Mouse (Mus musculus) monocyte, adult 5-6 weeks (primary cell): Measurements from ENCODE around the gene Mitd1. TPM values are rescaled to one million over a fixed set of nuclear protein-coding genes. Genes with fewer than 3 reads are reported as not detected.

ENCODE experiments used
- ATAC-seq: fragments of 153-309, 156-312 bp; replicated peaks from 2 replicates; pipeline ENCODE4 v1.8.0; 2017; ENCODE audit warnings: mild to moderate bottlenecking; ENCODE audit not compliant: low TSS enrichment, insufficient number of reproducible peaks, severe bottlenecking, poor library complexity, low FRiP score
- total RNA-seq: library from RNA; stranded (forward); fragments of 200-1000, 200-491, 200-594 nt; gene quantifications from 3 replicates; pipeline ENCODE4 v1.2.3, GENCODE M21; 2017

Gene Mitd1
- total RNA-seq, result 17.9 to 45.5 TPM (median 27.1 TPM) in 3 replicates

DNA sequence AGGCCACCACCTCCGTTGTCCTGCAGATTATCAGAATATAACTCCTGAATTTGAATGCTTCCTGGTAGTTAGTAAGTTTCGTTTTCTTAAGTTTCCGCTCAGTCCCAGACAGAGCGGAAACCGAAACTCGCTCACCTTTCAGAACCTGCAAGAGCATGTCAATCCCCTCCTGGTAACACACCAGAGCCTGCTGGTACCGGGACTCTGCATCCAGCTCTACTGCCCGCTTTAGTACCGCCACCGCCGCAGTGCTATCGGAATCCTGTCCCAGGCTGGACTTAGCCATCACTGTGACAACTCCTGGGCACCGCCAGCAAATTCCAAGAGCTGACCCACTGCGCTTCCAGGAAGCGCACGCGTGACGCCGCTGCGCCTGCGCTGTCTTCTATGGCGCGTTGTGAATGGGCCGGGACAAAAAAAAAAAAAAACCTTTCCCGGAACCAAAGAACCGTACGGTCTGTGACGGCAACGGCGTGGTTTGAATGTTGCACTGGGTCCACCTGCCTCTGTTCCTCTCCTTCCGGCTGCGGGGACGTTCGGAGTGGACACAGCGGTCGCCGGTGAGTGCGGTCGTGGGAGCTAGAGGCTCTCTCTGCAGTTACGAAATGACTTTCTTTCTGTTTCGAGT lies at the start of gene Mitd1, which contains the start of gene Mrpl30:
TSS of gene Mitd1 (minus strand) at position 387 of the 628 bp plus-strand sequence.
TSS of gene Mrpl30 (plus strand) at position 453 of the 628 bp plus-strand sequence.
- ATAC-seq, result peak; percentile 88

DNA sequence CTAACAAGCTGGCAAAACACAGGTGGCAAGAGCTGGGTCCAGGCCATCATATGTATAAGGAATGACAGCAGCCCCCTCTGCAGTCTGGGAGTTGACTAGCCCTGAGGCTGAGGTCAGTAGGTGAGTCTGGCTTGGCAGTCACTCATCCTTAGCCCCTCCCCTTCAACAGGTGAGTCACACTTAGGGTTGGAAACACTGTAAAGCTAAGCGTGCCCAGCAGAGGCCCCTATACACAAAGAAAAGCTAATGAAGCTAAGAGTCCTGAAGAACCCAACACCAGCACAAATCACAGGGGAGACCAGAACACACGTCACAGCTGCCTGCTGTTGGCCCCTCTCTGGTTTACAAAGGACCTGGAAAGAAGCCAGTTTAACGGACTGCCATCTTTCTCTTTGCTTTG lies 41.6 kb upstream of the Mitd1 start:
- no peak for ATAC-seq

DNA sequence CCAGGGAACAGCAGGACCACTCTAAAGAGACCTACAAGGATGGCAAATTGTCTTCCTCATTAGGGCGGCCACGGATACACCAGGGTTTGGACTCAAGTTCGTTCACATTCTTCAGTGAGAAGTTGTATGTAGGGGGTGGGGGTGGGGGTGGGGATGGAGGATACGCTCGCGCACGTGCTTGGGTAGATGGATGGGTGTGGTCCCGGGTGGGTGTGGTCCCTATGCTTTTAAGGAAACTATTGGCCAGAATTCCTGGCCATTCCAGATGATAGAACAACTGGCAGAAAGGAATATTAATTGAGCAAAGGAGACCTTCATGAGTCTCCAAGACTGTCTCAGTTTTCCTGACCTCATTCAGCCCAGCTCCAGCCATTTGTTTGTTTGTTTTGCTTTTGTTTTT lies 35.8 kb upstream of the Mitd1 start:
- ATAC-seq, result no peak

DNA sequence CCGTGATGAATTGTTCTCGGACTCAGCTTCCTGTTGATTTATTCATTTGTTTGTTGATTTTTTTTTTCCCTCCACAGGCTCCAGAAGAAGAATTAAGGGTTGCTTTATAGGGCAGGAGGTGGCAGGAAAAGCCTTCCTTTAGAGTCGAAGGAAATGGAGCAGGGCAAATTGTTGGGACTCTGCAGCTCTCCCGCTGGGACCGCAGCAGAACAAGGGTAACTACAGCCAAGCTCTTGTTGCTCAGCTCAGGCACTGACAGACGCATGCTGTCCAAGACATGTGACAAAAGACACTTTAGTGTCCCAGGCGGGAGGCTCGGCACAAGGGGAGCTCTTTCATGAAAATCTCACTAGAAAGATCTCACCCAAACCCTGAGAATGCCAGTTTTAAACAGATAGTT lies 32.3 kb upstream of the Mitd1 start:
- ATAC-seq, result no peak

DNA sequence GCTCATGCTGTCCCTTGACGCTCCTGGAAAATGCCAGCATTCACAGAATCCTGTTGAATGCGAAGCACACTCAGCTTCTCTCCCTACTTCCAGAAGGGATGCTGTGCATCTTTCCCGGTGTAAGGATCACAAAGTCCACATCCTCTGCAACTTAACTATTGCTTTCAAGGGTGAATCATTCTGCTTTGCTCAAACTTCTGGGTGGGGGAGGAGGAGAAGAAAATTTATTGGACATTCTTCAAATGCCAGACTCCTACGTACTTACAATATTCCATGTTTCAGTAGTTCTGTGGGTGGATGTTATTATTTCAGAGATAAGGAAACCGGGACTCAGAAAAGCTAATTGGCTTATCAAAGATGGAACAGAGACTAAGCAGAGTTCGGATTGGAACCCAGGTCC lies 27.9 kb upstream of the Mitd1 start:
- no peak for ATAC-seq

DNA sequence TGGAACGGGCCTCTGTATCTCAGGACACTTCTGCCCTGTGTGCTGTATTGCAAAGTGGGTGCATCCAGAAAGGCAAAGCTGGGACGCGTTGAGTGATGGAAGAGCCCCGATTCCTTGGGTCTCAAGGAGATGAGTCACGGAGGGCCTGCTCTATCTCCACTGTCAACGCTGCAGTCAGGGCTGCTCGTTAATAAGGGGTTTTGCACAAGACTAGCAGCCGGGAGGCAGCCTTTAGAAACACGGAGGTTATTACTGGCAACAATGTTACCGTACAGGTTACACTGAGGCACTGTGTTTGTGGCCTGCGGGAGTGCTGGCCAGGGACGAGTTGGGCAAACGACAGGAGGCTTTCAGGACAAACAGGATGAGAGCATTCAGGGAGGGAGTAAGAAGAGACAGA lies 27.5 kb upstream of the Mitd1 start:
- ATAC-seq, result no peak

DNA sequence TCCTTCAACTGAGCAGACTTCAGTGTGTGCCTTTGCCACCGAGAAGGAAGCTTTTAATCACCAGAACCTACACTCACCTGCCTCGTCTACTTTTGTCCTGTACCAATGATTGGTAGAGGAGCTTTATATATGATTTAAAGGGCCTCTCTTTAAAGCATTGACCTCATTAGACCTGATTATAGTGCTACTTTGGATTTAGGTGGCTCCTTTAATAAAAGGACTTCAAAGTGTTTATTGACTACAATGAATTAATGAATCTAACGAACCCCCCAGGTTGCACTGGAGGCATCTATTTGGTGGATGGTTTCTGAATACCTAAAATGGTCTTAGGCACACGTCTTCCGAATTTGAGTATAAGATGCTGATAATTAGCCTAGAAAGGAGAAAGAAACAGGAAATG lies 26.2 kb upstream of the Mitd1 start, which contains the start of gene Lyg2:
TSS of gene Lyg2 (minus strand) at position 101 of the 400 bp plus-strand sequence.
- no peak for ATAC-seq

DNA sequence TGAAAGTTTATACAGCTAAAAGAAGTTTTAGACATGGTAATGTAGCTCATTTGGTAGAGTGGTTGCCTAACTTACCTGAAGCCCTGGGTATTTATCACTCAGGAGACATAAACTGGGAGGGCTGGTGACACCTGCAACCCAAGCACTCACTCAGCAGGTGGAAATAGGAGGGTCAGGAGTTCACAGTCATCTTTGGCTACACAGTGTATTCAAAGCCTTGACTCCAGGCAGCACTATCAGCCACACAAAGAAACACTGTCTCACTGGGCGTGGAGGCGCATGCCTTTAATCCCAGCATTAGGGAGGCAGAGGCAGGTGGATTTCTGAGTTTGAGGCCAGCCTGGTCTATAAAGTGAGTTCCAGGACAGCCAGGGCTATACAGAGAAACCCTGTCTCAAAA lies 22.5 kb upstream of the Mitd1 start:
- no peak for ATAC-seq

DNA sequence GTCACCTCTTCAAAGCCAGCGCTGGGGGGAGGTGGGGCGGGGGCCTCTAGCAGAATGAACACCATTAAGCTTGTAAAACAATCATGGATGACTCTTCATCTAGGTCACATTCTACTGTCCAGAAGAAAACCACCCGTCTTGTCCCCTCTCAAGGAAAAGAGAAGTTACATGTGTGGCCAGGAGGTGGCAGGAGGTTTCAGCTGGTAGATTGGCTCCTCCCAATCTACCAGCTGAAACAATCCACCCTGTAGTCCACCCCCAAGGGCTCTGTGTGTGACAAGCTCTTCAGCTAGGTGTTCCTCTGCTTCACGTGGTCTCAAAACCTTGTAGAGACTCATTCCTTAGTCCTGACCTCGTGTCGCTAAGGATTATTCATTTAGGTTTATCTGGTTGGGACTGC lies 13.0 kb upstream of the Mitd1 start:
- ATAC-seq, result peak; percentile 49; the same call in 1 of the 2 replicates

DNA sequence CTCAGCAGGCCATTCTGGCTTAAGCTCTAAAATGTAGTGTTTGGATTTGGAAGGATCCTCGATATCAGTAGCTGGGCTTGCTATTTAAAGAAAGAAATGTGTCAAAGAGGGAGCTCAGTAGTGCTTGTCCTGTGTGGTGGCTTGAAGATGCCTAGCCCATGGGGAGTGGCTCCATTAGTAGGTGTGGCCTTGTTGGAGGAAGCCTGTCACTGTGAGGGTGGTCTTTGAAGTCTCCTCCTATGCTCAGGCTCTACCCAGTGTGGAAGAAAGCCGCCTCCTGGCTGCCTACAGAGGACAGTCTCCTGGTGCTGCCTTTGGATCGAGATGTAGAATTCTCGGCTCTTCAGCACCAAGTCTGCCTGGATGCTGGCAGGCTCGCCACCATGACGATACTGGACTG lies 10.1 kb upstream of the Mitd1 start:
- no peak for ATAC-seq

DNA sequence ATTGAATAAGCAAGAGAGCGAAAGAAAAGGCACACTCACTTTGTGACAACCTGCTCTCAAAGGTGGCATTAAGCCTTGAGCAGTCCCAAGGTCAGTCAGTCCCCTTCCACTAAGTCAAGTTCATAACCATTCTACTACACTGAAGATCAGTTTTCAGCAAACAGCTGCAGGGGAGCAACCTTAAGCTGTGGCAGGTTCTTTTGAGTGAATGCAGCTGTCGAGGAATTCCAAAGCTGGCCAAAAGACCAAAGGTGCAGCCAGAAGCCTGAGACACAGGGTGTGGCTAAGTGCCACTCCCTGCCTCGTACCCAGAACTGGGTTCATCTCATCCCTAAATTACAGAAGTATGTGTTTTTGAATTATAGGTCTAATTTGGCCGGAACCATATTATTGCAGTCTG lies 9.6 kb upstream of the Mitd1 start:
- no peak for ATAC-seq

DNA sequence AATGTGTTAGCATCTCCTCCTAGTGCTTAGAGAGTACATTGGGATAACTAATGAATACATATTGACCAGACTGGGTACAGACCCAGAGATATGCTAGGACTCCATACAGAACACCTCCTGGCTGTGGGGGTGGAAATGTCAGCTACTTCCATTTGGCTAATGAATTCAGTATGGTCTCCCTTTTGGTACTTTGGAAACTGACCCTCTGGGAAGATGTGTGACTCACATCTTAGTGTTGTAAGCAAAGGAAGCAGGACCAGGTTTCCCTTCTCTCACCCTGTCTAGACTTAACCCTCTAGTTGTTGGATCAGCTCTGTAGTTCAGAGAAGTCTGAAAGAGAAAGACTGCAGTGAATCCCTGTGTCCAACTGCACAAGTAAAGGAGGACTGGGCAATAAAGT lies 4.4 kb upstream of the Mitd1 start:
- ATAC-seq, result no peak

DNA sequence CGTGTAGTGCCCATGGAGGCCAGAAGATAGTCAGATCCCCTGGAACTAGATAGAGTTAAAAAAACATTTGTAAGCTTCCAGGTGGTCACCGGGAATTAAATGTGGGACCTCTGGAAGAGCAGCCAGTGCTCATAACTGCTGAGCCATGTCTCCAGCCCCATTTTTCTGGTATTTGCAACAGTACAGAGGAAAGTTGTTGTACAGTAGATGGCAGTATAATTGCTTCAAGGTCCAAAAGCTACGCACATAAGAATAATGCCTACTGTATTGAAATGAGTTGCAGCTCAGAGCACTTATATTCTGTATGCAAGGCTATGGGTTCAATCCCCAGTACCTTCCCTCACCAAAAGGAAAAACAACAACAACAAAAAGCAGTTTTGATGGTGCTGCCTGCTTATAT lies 1.2 kb upstream of the Mitd1 start:
- no peak for ATAC-seq

DNA sequence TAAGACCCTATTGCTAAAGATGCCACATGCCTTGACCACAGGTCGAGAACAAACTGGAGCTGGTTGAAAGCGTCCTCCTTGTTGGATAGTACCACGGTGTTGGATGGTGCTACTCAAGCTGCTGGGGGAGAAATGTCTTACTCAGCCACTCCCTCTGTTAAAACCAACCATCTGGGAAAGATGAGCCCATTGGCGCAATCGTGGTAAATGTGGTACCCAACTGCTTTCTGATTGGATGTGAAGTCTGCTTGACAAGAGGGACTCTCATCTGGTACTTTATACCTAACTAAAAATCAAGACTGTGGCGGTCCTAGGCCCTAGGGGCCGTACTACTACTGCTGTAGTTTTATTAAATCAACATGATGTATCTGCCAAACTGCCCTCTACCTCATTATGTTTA lies 1.0 kb downstream of the Mitd1 start:
- no peak for ATAC-seq

DNA sequence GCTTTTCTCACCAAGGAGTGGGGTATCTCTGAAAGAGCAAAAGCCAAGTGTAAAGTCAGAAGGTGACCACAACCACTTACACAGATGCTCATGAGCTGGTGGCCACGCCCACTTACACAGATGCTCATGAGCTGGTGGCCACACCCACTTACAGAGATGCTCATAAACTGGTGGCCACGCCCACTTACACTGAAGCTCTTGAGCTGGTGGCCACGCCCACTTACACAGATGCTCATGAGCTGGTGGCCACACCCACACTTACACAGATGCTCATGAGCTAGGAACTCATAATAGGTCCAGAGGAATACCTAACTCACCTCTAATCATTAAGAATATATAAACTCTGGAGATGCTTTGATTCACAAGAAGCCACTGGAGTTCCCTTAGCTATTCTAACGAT lies 5.8 kb downstream of the Mitd1 start:
- ATAC-seq, result 0 out of 2 replicates have a peak, but pooled peaks have one; percentile 43

DNA sequence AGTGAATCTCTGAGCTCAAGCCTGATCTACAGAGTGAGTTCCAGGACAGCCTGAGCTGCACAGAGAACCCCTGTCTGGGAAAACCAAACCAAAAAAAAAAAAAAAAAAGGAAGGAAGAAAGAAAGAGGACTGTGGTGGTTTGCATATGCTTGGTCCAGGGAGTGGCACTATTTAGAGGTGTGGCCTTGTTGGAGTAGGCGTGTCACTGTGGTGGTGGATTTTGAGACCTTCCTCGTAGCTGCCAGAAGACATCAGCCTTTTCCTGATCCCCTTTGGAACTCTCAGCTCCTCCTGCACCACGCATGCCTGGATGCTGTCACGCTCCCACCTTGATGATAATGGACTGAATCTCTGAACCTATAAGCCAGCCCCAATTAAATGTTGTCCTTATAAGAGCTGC lies 6.8 kb downstream of the Mitd1 start:
- no peak for ATAC-seq

DNA sequence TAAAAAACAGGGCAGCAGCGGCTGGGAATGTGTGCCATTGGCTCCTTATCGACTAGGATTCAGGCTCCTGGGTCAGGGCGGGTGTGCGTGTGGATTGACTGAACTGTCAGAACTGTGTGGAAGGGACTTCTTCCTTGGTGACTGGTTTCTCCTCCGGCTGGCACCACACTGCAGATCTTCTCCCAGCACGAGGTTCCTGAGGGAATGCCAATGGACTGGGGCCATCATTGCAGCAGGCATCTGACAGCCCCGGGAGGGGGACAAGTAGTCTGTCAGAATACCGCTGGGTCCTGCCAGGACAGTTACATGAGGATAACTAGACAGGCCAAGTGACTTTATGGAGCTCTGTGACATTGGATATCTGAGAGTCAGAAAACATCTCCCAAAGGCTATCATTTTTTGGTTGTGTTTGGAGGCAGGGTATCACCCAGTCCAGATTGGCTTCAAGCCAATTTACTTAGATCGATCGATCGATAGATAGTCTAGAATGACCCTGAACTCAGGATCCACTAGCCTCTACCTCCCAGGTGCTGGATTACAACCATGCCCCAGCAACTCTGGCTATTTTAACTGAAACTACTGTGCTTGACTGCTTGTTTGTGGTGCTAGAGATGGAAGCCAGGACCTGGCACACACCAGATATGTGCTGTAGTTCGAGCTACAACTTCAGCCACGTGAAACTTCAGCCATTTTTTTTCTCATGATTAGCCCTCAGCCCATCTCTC lies 12.3 kb downstream of the Mitd1 start:
- ATAC-seq, result no peak

DNA sequence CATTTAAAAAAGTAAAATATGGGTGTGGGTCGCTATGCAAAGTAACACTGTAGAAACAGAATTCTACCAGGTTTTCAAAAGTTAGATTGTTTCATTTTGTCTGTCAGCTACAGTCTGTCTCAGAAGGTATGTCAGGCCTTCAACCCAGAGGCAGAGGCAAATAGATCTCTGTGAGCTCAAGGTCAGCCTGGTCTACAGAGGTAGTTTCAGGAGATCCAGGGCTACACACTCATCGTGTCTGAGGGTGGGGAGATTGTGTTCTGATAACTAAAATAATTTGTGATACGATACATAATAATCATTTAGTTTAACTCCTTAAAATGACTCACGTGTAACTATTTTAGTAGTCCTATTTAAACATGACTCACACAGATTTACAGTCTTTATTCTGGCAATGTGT lies 17.1 kb downstream of the Mitd1 start:
- ATAC-seq, result no peak

DNA sequence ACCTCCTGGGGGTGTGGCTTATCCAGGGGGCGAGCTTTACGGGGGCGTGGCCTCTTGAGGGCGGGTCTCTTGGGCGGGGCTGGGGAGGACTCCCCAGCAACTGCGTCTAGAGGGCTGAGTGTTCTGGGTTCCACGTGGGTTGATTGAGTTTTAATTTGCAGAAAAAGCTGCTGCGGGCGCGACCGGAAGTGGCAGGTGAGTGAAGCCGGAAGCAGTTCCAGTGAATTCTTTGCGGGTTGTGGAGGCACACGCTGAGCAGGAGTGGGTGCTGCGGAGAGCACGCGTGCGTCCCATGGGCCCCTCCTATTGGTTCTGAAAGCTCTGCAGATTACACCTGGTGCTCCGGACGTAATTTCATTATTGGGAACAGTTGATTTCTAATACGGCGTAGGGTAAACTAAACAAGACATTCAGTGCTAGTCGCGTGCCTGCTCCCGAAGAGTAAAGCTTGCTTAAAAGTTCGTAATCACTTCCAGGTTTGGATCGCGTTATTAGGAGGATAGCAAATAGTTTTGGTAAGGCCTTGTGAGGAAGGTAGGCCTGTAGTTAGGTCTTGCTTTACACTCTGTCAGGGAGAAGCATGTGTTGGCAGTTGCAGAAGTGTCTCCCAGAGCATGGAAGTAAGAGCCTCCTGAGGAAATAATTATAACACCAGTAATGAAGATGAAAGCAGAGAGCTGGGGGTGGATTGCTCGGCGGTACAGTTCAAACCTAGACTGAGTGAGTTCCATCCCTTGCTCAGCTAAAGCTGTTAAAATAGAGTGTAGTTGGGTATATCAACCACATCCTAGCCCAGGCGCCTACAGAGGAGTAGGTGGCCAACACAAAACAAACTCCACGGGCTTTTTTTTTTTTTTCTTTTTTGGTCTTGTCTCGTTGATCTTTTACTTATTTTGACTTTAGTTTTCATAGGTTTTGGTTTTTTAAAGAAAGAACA lies 17.8 kb downstream of the Mitd1 start:
- peak; percentile 62 for ATAC-seq
